Mouse (Mus musculus): ENCODE measurements around the gene Rnase9.

DNA sequence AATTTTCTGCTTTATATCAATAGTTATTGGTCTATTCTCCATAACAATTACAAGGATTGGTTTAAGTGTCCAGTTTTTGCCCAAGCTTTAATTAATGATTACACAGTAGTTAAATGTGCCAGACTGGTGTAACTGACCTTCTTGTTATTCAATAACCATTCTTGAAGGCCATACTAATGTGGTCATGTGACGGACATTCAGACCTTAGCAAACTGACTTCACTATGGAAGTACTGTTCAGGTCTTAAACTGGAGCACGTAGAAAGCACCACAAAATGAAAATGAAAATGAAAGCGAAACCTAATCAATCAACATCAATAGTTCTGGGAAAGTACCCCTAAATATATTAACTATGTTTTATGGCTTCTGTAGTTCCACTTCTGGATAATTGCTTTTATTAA, 50.6 kb downstream of the Rnase9 start:
- TF ChIP-seq POLR2A (IDR thresholded peaks at IDR 0.05; ENCODE audit: borderline replicate concordance, control insufficient read depth, low read depth, low read length) (no peak), CTCF (IDR thresholded peaks at IDR 0.05; ENCODE audit: control insufficient read depth, insufficient read depth, low read length) (no peak)

All from bone marrow, adult 2 months (tissue).